Mouse (Mus musculus) adrenal gland, postnatal 25 days (tissue): ENCODE data around the gene Chst15. TPM values are rescaled to one million over a fixed set of nuclear protein-coding genes. Genes with fewer than 3 reads are reported as not detected.
A peak's percentile ranks its signal among the peaks of the same experiment; 100 is the strongest.

Source experiments
- DNase-seq: peaks from one replicate; pipeline ENCODE4 v3.0.0; 2021; ENCODE audit warnings: mixed read lengths
- long read RNA-seq: library from polyadenylated mRNA; stranded (forward); transcript quantifications from one replicate; pipeline ENCODE4 v2.0.0, GENCODE M21; 2021
- total RNA-seq: library from RNA; stranded (reverse); gene quantifications from 2 replicates; pipeline ENCODE4 v1.2.3, GENCODE M21; 2021

The Chst15 gene
- 33.6 and 41.1 TPM in 2 replicates for total RNA-seq
- long read RNA-seq, full-length matches to known transcripts = 3 of 18 reads
- long read RNA-seq, partial matches to known transcripts = 2 of 18 reads
- long read RNA-seq, other reads (novel, unspliced or antisense) = 13 of 18 reads

DNA sequence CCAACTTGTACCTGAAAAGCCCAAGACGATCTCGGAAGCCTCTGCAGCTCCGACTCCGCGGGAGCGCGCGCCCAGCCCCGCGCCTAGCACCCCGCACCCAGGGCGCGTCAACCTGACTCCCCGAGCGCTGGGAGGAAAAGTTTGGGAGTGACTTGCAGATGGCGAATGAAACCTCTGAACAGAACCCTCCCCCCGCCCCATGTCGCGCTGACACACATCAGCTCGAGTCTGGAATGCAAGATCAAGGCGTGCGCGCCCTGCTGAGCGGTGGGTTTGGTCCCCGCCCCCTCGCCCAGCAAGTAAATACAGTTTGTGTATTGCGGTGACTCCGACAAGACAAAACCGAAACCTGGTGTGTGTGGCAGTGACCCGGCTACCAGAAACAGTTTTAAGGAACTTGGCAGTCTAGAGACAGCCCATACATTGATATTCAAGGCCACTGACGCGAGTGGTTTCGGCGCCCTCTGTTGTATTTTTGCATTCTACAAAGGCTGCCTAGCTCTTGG is at the start of gene Chst15:
Chst15 (minus strand) TSS at position 193 of the 506 bp plus-strand sequence.
- peak; percentile 47 for DNase-seq

GRCm38 (mm10) chr7:132365703-132366384 is 48.8 kb upstream of the Chst15 start:
- no peak for DNase-seq

- no peak for DNase-seq
These were observed 48.1 kb upstream of the Chst15 start for GRCm38 (mm10) chr7:132365111-132365510.

DNA sequence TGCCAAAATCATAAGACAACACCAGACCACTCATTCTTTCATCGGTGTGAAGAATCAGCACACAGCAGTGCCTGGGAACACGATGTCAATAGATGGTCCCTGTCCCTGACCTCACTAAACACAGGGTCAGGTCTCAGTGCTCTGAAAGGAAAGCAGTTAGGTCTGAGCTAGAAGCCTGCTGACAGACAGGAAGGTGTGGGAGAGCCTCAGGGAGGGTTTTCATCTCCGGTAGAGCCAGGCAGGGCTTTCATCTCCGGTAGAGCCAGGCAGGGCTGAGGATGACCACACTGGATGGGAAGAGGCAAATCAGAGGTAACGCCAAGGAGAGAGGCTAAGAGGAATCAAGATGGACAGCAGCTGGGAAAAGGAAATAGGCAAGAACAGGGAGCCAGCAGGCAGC is 47.5 kb upstream of the Chst15 start:
- DNase-seq = no peak

DNA sequence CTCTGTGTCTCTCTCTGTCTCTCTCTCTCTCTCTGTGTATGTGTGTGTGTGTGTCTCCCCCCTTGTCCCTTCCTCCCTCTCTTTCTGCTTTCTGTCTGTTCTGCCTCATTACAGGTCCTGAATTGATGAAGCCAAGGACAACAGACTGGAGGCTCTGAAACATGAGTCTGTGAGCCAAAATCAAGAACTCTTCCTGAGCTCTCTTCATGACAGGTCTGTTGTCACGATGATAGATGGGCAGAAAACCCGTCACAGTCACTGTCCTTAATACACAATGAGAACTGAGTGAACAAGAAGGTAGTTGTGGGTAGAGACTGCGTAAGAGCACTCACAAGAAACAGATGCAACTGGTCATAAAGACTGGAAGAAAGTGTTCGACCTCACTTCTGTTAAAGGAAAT is 43.3 kb upstream of the Chst15 start:
- no peak for DNase-seq

DNA sequence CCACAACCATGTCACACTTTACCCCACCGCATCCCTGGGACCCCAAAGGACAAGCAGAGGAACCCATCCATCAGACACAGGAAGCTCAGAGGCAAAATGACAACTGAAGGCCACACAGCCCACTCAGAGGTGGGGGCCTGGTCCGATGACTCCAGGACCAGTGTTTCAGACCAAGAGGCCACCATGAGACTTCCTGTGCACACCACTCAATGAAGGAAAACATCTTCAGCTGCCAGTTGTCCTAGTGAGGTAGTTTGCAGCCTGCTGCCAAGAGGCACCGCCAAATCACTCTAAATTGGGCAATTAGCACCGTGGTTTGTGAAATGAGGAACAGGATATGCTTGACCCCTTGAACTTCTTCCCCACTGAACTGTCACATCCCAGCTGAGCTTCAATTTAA is 41.7 kb upstream of the Chst15 start:
- no peak for DNase-seq

- no peak for DNase-seq
These were observed 41.2 kb upstream of the Chst15 start for GRCm38 (mm10) chr7:132358250-132358649.

DNA sequence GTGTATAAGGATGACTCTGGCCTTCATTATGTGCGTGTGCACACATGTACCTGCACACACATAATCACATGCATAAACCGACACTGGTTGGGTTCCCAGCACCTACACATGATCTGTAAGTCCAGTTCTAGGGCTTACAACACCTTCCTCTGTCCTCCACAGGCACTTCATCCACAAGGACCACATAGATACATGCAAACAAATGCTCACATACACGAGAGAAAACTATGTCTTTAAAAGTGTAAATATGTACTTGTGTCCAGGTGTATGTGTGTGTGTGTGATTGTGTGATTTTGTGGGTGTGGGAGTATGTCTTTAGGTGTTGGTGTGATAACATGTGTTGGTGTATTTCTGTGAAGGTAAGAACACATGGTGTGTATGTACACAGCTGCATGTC is 40.8 kb upstream of the Chst15 start:
- no peak for DNase-seq

- DNase-seq = no peak
These were observed 40.1 kb upstream of the Chst15 start for GRCm38 (mm10) chr7:132356881-132357840.

DNA sequence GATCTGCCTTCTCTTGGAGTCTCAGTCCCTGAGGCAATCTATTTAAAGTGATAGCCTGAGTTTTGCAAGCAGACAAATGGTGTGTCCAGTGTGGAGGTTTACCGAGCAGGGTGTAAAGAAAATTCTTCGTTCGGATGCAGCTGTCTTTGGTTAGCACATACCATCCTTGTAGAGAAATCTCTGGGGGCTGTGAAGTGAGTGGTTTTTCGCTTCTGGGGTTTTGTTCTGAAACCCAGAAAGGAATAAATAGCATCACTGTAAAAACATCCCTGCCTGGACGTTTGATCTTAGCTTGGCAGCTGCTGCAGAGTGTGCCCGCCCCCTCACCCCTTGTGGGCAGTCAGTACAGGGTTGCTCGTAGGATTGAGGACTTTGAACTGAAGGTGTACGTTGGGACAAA is 39.2 kb upstream of the Chst15 start:
- DNase-seq = no peak

- DNase-seq = no peak
These were observed 38.7 kb upstream of the Chst15 start for GRCm38 (mm10) chr7:132355767-132356166.

GRCm38 (mm10) chr7:132349075-132349572 is 32.1 kb upstream of the Chst15 start:
- no peak for DNase-seq

GRCm38 (mm10) chr7:132347273-132348045 is 30.4 kb upstream of the Chst15 start:
- DNase-seq = no peak

DNA sequence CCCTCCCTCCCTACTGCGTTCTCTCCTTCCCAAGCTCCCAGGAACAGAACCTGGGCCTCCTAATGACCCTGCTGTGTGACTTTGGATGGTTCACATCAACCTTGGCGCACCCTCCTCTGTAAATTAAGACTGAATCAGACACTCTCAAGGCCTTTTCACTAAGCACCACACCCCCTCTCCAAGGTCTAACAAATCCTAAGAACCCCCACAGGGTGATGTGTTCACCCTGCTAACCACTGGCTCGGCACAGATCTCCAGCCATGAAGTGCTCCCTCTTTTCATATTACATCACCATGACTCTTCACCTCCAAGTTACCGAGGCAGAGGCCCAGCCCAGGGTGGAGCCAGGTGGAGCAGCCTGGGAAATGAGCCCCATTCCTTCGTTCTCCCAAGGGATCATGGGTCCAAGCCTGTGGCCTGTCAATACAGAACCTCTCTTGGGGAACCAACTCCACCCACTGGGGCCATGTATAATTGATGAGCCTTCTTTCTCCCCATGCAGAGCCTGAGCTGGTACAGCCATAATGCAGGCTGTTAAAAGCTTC is 28.6 kb upstream of the Chst15 start:
- DNase-seq = no peak

DNA sequence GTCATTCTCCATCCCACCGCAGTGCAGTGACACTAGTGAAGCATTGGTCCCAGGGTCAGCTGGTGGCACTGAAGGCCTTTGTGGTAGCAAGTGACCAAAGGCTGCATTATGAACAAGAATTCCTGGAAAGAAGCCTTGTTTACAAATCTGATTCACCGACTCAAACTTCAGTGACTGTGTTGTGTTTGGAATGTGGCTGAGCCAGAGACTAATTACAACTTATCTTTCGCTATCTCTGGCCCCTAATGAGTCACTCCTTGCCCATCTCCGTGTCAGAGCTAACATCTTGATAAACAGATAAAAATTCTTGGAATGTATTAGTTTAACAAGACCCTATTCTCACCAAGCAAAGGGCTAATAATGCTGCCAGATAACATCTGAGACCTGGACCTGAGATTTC is 27.6 kb upstream of the Chst15 start:
- no peak for DNase-seq

- DNase-seq = no peak
These were observed 26.9 kb upstream of the Chst15 start for GRCm38 (mm10) chr7:132343900-132344299.

DNA sequence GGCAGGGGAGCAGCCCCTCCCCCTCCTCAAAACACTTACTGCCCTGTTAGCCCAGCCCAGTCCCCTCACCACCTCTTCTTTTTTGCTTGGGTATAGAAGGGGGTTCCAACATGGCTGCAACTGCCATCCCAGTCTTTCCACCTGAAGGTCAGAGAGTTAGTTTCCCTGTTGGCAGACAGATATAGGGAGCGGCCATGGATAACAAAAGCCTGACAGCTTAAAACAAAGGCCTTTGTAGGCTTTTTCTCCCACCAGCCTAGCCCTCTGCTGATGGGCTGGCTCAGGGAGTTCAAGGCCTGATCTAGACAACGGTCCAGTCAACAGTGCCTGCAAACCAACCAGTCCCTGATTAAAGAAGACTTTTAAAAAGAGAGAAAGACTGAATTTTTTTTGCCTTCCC is 26.1 kb upstream of the Chst15 start:
- DNase-seq = no peak

GRCm38 (mm10) chr7:132339041-132339839 is 22.2 kb upstream of the Chst15 start:
- DNase-seq = no peak

GRCm38 (mm10) chr7:132338350-132338749 is 21.3 kb upstream of the Chst15 start:
- DNase-seq = no peak

DNA sequence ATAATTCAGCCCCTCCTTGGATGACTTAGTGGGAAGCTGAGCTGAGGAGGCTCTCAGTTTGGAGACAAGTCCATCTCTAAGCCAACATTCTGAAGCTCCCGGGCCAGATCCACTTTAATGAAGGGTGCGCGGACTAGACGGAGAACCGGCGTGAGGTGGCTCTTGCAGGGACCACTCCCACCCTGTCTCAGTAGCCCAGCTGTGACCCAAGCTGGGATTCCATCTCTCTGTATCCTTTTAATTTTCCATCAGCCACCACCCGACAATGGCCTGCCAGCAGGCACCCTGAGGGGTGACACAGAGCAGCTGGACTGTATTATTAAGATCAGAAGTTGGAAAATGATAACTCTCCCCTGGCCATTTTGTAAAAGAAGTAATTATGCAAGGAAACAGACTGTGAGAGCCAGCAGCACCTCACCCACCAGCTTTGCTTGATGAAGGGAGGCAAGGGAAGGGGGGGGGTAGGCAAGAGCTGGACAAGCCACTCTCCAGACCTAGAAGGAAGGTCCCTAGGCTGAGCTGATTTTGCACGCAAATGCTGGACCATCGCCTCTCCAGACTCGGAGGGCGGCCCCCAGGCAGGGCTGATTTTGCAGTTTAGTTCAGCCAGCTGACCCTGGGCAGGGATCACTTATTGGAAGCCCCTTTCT is 20.4 kb upstream of the Chst15 start:
- DNase-seq = no peak
